Mouse (Mus musculus) thymus, postnatal 10 days (tissue): Measurements from ENCODE around the gene Emc3.

Experiments used
- DNase-seq, 2 experiments: peaks; one replicate each; pipeline ENCODE4 v3.0.0; 2021; ENCODE audit warnings: low spot score in 2 of 2

The Emc3 gene

GRCm38 (mm10) chr6:113495071-113495675, 36.3 kb downstream of the Emc3 start:
- no peak for DNase-seq

- DNase-seq = peak; percentile 71 to 87
Measured at GRCm38 (mm10) chr6:113494258-113494788, 37.1 kb downstream of the Emc3 start.

GRCm38 (mm10) chr6:113492101-113492864, 39.2 kb downstream of the Emc3 start:
- no peak for DNase-seq

GRCm38 (mm10) chr6:113489410-113489809, 42.0 kb downstream of the Emc3 start:
- no peak for DNase-seq

- no peak for DNase-seq
Measured at GRCm38 (mm10) chr6:113487125-113487576, 44.3 kb downstream of the Emc3 start.

GRCm38 (mm10) chr6:113483729-113484128, 47.7 kb downstream of the Emc3 start:
- DNase-seq = no peak

GRCm38 (mm10) chr6:113483100-113483615, 48.3 kb downstream of the Emc3 start, which contains the start of gene Creld1:
TSS of gene Creld1 (plus strand) at chr6:113483297.
- DNase-seq = peak; percentile 87 to 89

- DNase-seq = peak; percentile 27 to 32
Measured at GRCm38 (mm10) chr6:113482477-113483099, 48.9 kb downstream of the Emc3 start.

- no peak for DNase-seq
Measured at GRCm38 (mm10) chr6:113480555-113481373, 50.7 kb downstream of the Emc3 start.

- no peak for DNase-seq
Measured at GRCm38 (mm10) chr6:113478906-113479305, 52.5 kb downstream of the Emc3 start.

GRCm38 (mm10) chr6:113477353-113477752, 54.1 kb downstream of the Emc3 start:
- no peak for DNase-seq

- no peak for DNase-seq
Measured at GRCm38 (mm10) chr6:113473715-113474114, 57.7 kb downstream of the Emc3 start.

- DNase-seq = no peak
Measured at GRCm38 (mm10) chr6:113473246-113473645, 58.2 kb downstream of the Emc3 start.

GRCm38 (mm10) chr6:113472061-113472460, 59.4 kb downstream of the Emc3 start:
- DNase-seq = no peak

GRCm38 (mm10) chr6:113471297-113471936, 60.0 kb downstream of the Emc3 start, which contains the start of gene Il17rc:
TSS of gene Il17rc (plus strand) at chr6:113471427.
- DNase-seq = no peak

- DNase-seq = peak; percentile 41 to 65
Measured at GRCm38 (mm10) chr6:113469432-113469831, 62.0 kb downstream of the Emc3 start.

- peak; percentile 81 to 89 for DNase-seq
Measured at GRCm38 (mm10) chr6:113469021-113469420, 62.4 kb downstream of the Emc3 start.

GRCm38 (mm10) chr6:113468512-113468911, 62.9 kb downstream of the Emc3 start:
- no peak for DNase-seq

GRCm38 (mm10) chr6:113465602-113466001, 65.8 kb downstream of the Emc3 start:
- no peak for DNase-seq
